Mouse (Mus musculus): ENCODE results near the gene Rras2. TPM values are rescaled to one million over a fixed set of nuclear protein-coding genes. Genes with fewer than 3 reads are reported as not detected.

Rras2 gene
- polyA plus RNA-seq, 2 experiments, result 21.6 to 25.4 TPM

- Histone ChIP-seq H3K4me1 (ENCODE audit: control insufficient read depth, insufficient read depth, low read length) (peaks cover 14% of the 10 kb centered on the region), H3K9ac (ENCODE audit: low read depth, low read length, severe bottlenecking) (no peak overlapping the region), H3K4me2 (replicated peaks; ENCODE audit: low read depth, low read length, severe bottlenecking) (no peak overlapping the region), H3K27me3 (ENCODE audit: control insufficient read depth, insufficient read depth, low read length) (no peaks in the 10 kb centered on the region), H3K4me3 (replicated peaks; ENCODE audit: low read length) (no peak overlapping the region), H3K27ac (replicated peaks; ENCODE audit: low read depth, low read length) (no peak overlapping the region), H3K36me3 (ENCODE audit: control insufficient read depth, insufficient read depth, low read length) (no peaks in the 10 kb centered on the region), H3K9me3 (ENCODE audit: control insufficient read depth, low read length) (no peaks in the 10 kb centered on the region)
- ATAC-seq (ENCODE audit: low FRiP score, low read depth) (no peak), DNase-seq (ENCODE audit: low spot score) (no peak)
- no peak for TF ChIP-seq POLR2A (IDR thresholded peaks at IDR 0.05; ENCODE audit: borderline replicate concordance, extremely low read depth, insufficient read depth, insufficient read length)
- 70% methylated on average over 6 of the region's 6 CpGs for whole genome bisulfite sequencing
Measured at GRCm38 (mm10) chr7:114063966-114064365, 53.6 kb downstream of the Rras2 start.

GRCm38 (mm10) chr7:114063534-114063933, 54.0 kb downstream of the Rras2 start:
- Histone ChIP-seq H3K4me3 (replicated peaks; ENCODE audit: low read length) (no peak overlapping the region), H3K9ac (ENCODE audit: low read depth, low read length, severe bottlenecking) (no peak overlapping the region), H3K27ac (replicated peaks; ENCODE audit: low read depth, low read length) (no peak overlapping the region), H3K27me3 (ENCODE audit: control insufficient read depth, insufficient read depth, low read length) (no peaks in the 10 kb centered on the region), H3K36me3 (ENCODE audit: control insufficient read depth, insufficient read depth, low read length) (no peaks in the 10 kb centered on the region), H3K4me1 (ENCODE audit: control insufficient read depth, insufficient read depth, low read length) (peaks cover 14% of the 10 kb centered on the region), H3K4me2 (replicated peaks; ENCODE audit: low read depth, low read length, severe bottlenecking) (no peak overlapping the region), H3K9me3 (ENCODE audit: control insufficient read depth, low read length) (no peaks in the 10 kb centered on the region)
- no peak for DNase-seq (ENCODE audit: low spot score)
- 50% methylated on average over 8 of the region's 8 CpGs for WGBS
- TF ChIP-seq POLR2A (IDR thresholded peaks at IDR 0.05; ENCODE audit: borderline replicate concordance, extremely low read depth, insufficient read depth, insufficient read length), result no peak
- no peak for ATAC-seq (ENCODE audit: low FRiP score, low read depth)

- DNase-seq (ENCODE audit: low spot score) (no peak), ATAC-seq (ENCODE audit: low FRiP score, low read depth) (no peak)
- Histone ChIP-seq H3K4me2 (replicated peaks; ENCODE audit: low read depth, low read length, severe bottlenecking) (no peak overlapping the region), H3K27ac (replicated peaks; ENCODE audit: low read depth, low read length) (no peak overlapping the region), H3K36me3 (ENCODE audit: control insufficient read depth, insufficient read depth, low read length) (no peaks in the 10 kb centered on the region), H3K4me3 (replicated peaks; ENCODE audit: low read length) (no peak overlapping the region), H3K9ac (ENCODE audit: low read depth, low read length, severe bottlenecking) (no peak overlapping the region), H3K27me3 (ENCODE audit: control insufficient read depth, insufficient read depth, low read length) (no peaks in the 10 kb centered on the region), H3K9me3 (ENCODE audit: control insufficient read depth, low read length) (no peaks in the 10 kb centered on the region), H3K4me1 (ENCODE audit: control insufficient read depth, insufficient read depth, low read length) (peaks cover 14% of the 10 kb centered on the region)
- 67% methylated on average over 1 of the region's 1 CpGs for WGBS
- TF ChIP-seq POLR2A (IDR thresholded peaks at IDR 0.05; ENCODE audit: borderline replicate concordance, extremely low read depth, insufficient read depth, insufficient read length), result no peak
Measured at GRCm38 (mm10) chr7:114062451-114062850, 55.1 kb downstream of the Rras2 start.

GRCm38 (mm10) chr7:114060445-114060844, 57.1 kb downstream of the Rras2 start:
- Histone ChIP-seq H3K27ac (replicated peaks; ENCODE audit: low read depth, low read length) (no peak overlapping the region), H3K9ac (ENCODE audit: low read depth, low read length, severe bottlenecking) (no peak overlapping the region), H3K4me3 (replicated peaks; ENCODE audit: low read length) (no peak overlapping the region), H3K4me1 (ENCODE audit: control insufficient read depth, insufficient read depth, low read length) (peaks cover 2% of the 10 kb centered on the region; the same call in 1 of the 2 replicates), H3K36me3 (ENCODE audit: control insufficient read depth, insufficient read depth, low read length) (no peaks in the 10 kb centered on the region), H3K27me3 (ENCODE audit: control insufficient read depth, insufficient read depth, low read length) (no peaks in the 10 kb centered on the region), H3K4me2 (replicated peaks; ENCODE audit: low read depth, low read length, severe bottlenecking) (no peak overlapping the region), H3K9me3 (ENCODE audit: control insufficient read depth, low read length) (no peaks in the 10 kb centered on the region)
- ATAC-seq (ENCODE audit: low FRiP score, low read depth) (no peak), DNase-seq (ENCODE audit: low spot score) (no peak)
- TF ChIP-seq POLR2A (IDR thresholded peaks at IDR 0.05; ENCODE audit: borderline replicate concordance, extremely low read depth, insufficient read depth, insufficient read length), result no peak
- WGBS, result 95% methylated on average over 5 of the region's 6 CpGs

- ATAC-seq (ENCODE audit: low FRiP score, low read depth) (no peak), DNase-seq (ENCODE audit: low spot score) (no peak)
- no peak overlapping the region for H3K4me2 ChIP-seq (replicated peaks; ENCODE audit: low read depth, low read length, severe bottlenecking)
- H3K9me3 ChIP-seq (ENCODE audit: control insufficient read depth, low read length), result no peaks in the 10 kb centered on the region
- WGBS, result 79% methylated on average over 6 of the region's 6 CpGs
- no peaks in the 10 kb centered on the region for H3K4me1 ChIP-seq (ENCODE audit: control insufficient read depth, insufficient read depth, low read length)
- no peaks in the 10 kb centered on the region for H3K27me3 ChIP-seq (ENCODE audit: control insufficient read depth, insufficient read depth, low read length)
- H3K36me3 ChIP-seq (ENCODE audit: control insufficient read depth, insufficient read depth, low read length), result no peaks in the 10 kb centered on the region; the same call in 1 of the 2 replicates
- no peak overlapping the region for H3K27ac ChIP-seq (replicated peaks; ENCODE audit: low read depth, low read length)
- no peak for TF ChIP-seq POLR2A (IDR thresholded peaks at IDR 0.05; ENCODE audit: borderline replicate concordance, extremely low read depth, insufficient read depth, insufficient read length)
- H3K4me3 ChIP-seq (replicated peaks; ENCODE audit: low read length), result no peak overlapping the region
- H3K9ac ChIP-seq (ENCODE audit: low read depth, low read length, severe bottlenecking), result no peak overlapping the region
Measured at GRCm38 (mm10) chr7:114058927-114059441, 58.6 kb downstream of the Rras2 start.

- no peak overlapping the region for H3K27ac ChIP-seq (replicated peaks; ENCODE audit: low read depth, low read length)
- H3K4me2 ChIP-seq (replicated peaks; ENCODE audit: low read depth, low read length, severe bottlenecking), result no peak overlapping the region
- H3K9me3 ChIP-seq (ENCODE audit: control insufficient read depth, low read length), result no peaks in the 10 kb centered on the region
- no peaks in the 10 kb centered on the region for H3K4me1 ChIP-seq (ENCODE audit: control insufficient read depth, insufficient read depth, low read length)
- TF ChIP-seq POLR2A (IDR thresholded peaks at IDR 0.05; ENCODE audit: borderline replicate concordance, extremely low read depth, insufficient read depth, insufficient read length), result no peak
- H3K4me3 ChIP-seq (replicated peaks; ENCODE audit: low read length), result no peak overlapping the region
- ATAC-seq (ENCODE audit: low FRiP score, low read depth) (no peak), DNase-seq (ENCODE audit: low spot score) (no peak)
- 89% methylated on average over 16 of the region's 16 CpGs for WGBS
- H3K36me3 ChIP-seq (ENCODE audit: control insufficient read depth, insufficient read depth, low read length), result no peaks in the 10 kb centered on the region; the same call in 1 of the 2 replicates
- H3K9ac ChIP-seq (ENCODE audit: low read depth, low read length, severe bottlenecking), result no peak overlapping the region
- no peaks in the 10 kb centered on the region for H3K27me3 ChIP-seq (ENCODE audit: control insufficient read depth, insufficient read depth, low read length)
Measured at GRCm38 (mm10) chr7:114058166-114058565, 59.4 kb downstream of the Rras2 start.

Data from limb, embryonic 14.5 days (tissue).